Mouse (Mus musculus): ENCODE data around the gene Tpr.

DNA sequence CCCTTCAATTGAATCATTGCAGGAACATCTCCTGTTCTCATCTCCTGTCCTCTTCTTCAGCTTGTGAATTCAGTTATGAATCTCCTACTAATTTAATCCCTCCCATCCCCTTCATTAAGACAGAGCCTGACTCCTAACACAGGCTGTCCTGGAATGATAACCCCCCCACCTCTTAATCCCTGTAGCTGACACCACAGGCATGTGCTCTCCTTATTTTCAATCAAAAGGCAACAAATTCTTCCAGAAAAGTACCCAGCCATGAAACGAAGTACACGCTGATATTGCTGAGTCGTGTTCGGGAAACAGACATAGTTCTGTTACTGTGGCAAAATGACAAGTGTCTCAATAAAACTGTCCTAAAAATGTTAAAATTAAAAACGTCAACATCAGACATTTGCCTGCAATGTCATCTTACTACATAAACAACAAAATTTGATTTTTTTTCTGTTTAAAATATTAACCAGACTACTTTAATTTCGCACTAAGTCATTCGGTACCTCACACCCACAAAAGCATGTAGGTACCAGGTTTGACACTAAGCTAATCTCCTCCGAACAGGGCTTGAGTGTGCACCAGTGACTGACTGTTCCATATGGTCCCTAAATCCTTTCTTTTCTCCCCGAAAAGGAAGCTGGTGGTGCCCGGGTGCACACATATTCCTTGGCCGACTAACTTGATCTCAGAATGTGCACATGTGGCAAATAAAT lies 554 bp upstream of the Tpr start:
- no peak for TF ChIP-seq POLR2A (IDR thresholded peaks at IDR 0.05; ENCODE audit: borderline replicate concordance, extremely low read depth, low read depth, low read length)
- TF ChIP-seq CTCF (IDR thresholded peaks at IDR 0.05; ENCODE audit: insufficient read depth, low read length): no peak

All from lung, adult 2 months (tissue).